Mouse (Mus musculus) heart, embryonic 13.5 days (tissue): ENCODE data around the gene Zfp428. TPM values are rescaled to one million over a fixed set of nuclear protein-coding genes. Genes with fewer than 3 reads are reported as not detected.

Experiments used
- ATAC-seq: fragments of 200-750 bp; cut with Nextera tagmentation; 2 replicates; pipeline ENCODE4 v1.8.0; 2017; ENCODE audit warnings: moderate TSS enrichment; ENCODE audit not compliant: insufficient number of reproducible peaks, low FRiP score, low TSS enrichment; ENCODE audit errors: extremely low read depth
- H3K27ac ChIP-seq: fragments of 300-500 bp; sonication (generic); replicated peaks from 2 replicates; pipeline ENCODE4 v1.5.1; 2015; ENCODE audit warnings: moderate library complexity, mild to moderate bottlenecking, inconsistent platforms
- H3K27me3 ChIP-seq: fragments of 300-500 bp; sonication (generic); replicated peaks from 2 replicates; pipeline ENCODE4 v1.6.1; 2015; ENCODE audit warnings: mild to moderate bottlenecking, inconsistent platforms
- H3K36me3 ChIP-seq: fragments of 300-500 bp; sonication (generic); 2 replicates; pipeline ENCODE4 v1.6.1; 2015; ENCODE audit warnings: mild to moderate bottlenecking, inconsistent platforms
- H3K4me1 ChIP-seq: fragments of 300-500 bp; sonication (generic); 2 replicates; pipeline ENCODE4 v1.6.1; 2015; ENCODE audit warnings: inconsistent platforms
- H3K4me2 ChIP-seq: fragments of 300-500 bp; sonication (generic); 2 replicates; pipeline ENCODE4 v1.6.1; 2015; ENCODE audit warnings: inconsistent platforms, mild to moderate bottlenecking, moderate library complexity
- H3K4me3 ChIP-seq: fragments of 300-500 bp; sonication (generic); 2 replicates; pipeline ENCODE4 v1.5.1; 2015; ENCODE audit warnings: moderate library complexity, mild to moderate bottlenecking, inconsistent platforms
- H3K9ac ChIP-seq: fragments of 300-500 bp; sonication (generic); 2 replicates; pipeline ENCODE4 v1.6.1; 2015; ENCODE audit warnings: inconsistent platforms, mild to moderate bottlenecking, moderate library complexity
- H3K9me3 ChIP-seq: fragments of 300-500 bp; sonication (generic); 2 replicates; pipeline ENCODE4 v1.6.1; 2016; ENCODE audit warnings: inconsistent platforms
- WGBS: fragments of 180-500 bp; shearing (Covaris S2); methylation state at CpG from one replicate; pipeline ENCODE4 v1.1.7; 2015; ENCODE audit warnings: mixed read lengths; 5-methylcytosine and 5-hydroxymethylcytosine counted together
- polyA plus RNA-seq: library from polyadenylated mRNA; unstranded; fragments of >200 nt; fragmentation: Nextera tagmentation; extraction: Ambion mirVana; gene quantifications from 2 replicates; pipeline ENCODE4 v1.2.1, GENCODE M21; 2015

Gene Zfp428
- polyA plus RNA-seq, 1 experiment from 2014 or later: 32.9 TPM

DNA sequence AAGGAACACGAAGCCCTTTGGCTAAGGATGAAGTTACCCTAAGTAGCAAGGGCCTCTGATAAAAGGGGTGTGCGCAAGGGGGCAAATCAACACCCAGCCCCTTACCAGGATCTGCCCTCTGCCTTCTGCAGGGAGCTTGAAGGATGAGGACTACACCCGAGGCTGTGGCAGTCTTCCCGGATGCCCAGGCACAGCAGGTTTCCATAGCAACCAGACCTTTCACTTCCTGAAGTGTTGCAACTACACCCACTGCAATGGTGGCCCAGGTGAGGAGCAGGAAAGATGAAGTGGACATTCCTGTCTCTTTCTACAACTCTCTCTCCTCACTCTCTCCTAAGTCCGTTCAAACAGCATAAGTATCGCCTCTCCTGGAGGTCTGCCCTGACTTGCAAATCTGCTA lies 34.4 kb upstream of the Zfp428 start:
- no peak overlapping the region for H3K27ac ChIP-seq
- ATAC-seq: no peak
- H3K9ac ChIP-seq: no peak overlapping the region
- peaks cover 13% of the 10 kb centered on the region for H3K36me3 ChIP-seq
- 72% methylated on average over 6 of the region's 6 CpGs for WGBS
- H3K4me3 ChIP-seq: no peak overlapping the region
- peaks cover 5% of the 10 kb centered on the region; the same call in 1 of the 2 replicates for H3K9me3 ChIP-seq
- H3K4me1 ChIP-seq: no peaks in the 10 kb centered on the region
- H3K27me3 ChIP-seq: peaks cover 2% of the 10 kb centered on the region; the same call in 1 of the 2 replicates
- no peak overlapping the region for H3K4me2 ChIP-seq

- no peak for ATAC-seq
- H3K4me1 ChIP-seq: no peaks in the 10 kb centered on the region
- H3K36me3 ChIP-seq: peaks cover 13% of the 10 kb centered on the region
- no peak overlapping the region for H3K9ac ChIP-seq
- H3K27ac ChIP-seq: no peak overlapping the region
- no peak overlapping the region for H3K4me3 ChIP-seq
- H3K9me3 ChIP-seq: peaks cover 5% of the 10 kb centered on the region; the same call in 1 of the 2 replicates
- WGBS: 71% methylated on average over 7 of the region's 7 CpGs
- H3K27me3 ChIP-seq: peaks cover 2% of the 10 kb centered on the region; the same call in 1 of the 2 replicates
- H3K4me2 ChIP-seq: no peak overlapping the region
Measured at GRCm38 (mm10) chr7:24472937-24473336, 33.9 kb upstream of the Zfp428 start.

DNA sequence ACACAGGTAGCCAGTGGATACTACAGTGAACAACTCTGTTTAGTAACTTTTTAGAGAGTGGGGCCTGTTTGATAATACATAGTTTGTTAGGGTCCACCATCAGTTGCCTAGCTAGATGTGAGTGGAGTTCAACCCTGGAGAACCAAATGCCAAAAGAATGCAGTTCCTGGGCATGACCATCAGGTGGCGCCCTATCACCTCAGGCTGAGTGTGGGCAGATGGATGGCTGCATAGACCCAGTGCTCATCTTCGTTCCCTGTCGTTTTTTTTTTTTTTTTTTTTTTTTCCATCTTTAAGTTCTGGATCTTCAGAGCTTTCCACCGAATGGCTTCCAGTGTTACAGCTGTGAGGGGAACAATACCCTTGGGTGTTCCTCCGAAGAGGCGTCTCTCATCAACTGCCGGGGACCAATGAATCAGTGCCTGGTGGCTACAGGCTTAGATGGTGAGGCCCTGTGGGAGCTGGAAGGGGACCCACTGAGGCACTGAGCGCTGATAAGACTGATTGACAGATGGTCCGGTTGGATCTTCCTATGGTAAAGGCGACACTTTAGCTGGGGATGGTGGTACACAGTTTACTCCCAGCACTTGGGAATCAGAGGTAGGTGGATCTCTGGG lies 32.8 kb upstream of the Zfp428 start:
- H3K36me3 ChIP-seq: peaks cover 13% of the 10 kb centered on the region
- no peak overlapping the region for H3K4me2 ChIP-seq
- no peak; the same call in 1 of the 2 replicates for ATAC-seq
- peaks cover 10% of the 10 kb centered on the region for H3K27me3 ChIP-seq
- peaks cover 5% of the 10 kb centered on the region; the same call in 1 of the 2 replicates for H3K9me3 ChIP-seq
- H3K4me3 ChIP-seq: no peak overlapping the region
- no peak overlapping the region for H3K27ac ChIP-seq
- 51% methylated on average over 10 of the region's 10 CpGs for WGBS
- no peaks in the 10 kb centered on the region for H3K4me1 ChIP-seq
- no peak overlapping the region for H3K9ac ChIP-seq

- no peaks in the 10 kb centered on the region for H3K9me3 ChIP-seq
- 39% methylated on average over 21 of the region's 21 CpGs for WGBS
- no peaks in the 10 kb centered on the region for H3K4me1 ChIP-seq
- H3K27me3 ChIP-seq: peaks cover 19% of the 10 kb centered on the region
- H3K9ac ChIP-seq: no peak overlapping the region
- H3K36me3 ChIP-seq: peaks cover 10% of the 10 kb centered on the region
- H3K4me3 ChIP-seq: no peak overlapping the region
- no peak overlapping the region for H3K27ac ChIP-seq
- ATAC-seq: no peak
- no peak overlapping the region for H3K4me2 ChIP-seq
Measured at GRCm38 (mm10) chr7:24474811-24475506, 31.8 kb upstream of the Zfp428 start.

DNA sequence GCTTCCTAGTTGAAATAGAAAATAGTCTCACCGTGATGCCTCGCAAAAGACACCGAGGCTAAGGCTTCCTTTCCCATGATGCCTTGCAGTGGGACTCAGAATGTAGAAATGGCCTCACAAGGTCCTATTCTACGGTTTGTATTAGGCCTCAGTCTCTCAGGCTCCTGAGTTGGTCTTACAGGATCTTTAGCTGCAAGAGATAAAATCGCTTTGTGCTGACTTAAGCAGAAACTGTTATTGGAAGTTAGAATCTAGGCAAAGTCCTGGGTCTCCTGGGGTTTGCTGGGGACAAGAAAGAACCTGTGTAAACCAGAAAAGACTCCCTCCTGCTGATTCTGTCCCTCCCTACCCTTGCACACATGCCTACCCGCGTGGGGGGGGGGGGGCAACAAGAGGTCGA lies 30.5 kb upstream of the Zfp428 start:
- H3K4me3 ChIP-seq: no peak overlapping the region
- ATAC-seq: no peak
- 78% methylated on average over 8 of the region's 8 CpGs for WGBS
- no peak overlapping the region for H3K4me2 ChIP-seq
- peaks cover 4% of the 10 kb centered on the region for H3K4me1 ChIP-seq
- peaks cover 33% of the 10 kb centered on the region for H3K27me3 ChIP-seq
- H3K36me3 ChIP-seq: peaks cover 10% of the 10 kb centered on the region
- H3K9me3 ChIP-seq: no peaks in the 10 kb centered on the region
- no peak overlapping the region for H3K27ac ChIP-seq
- no peak overlapping the region for H3K9ac ChIP-seq

DNA sequence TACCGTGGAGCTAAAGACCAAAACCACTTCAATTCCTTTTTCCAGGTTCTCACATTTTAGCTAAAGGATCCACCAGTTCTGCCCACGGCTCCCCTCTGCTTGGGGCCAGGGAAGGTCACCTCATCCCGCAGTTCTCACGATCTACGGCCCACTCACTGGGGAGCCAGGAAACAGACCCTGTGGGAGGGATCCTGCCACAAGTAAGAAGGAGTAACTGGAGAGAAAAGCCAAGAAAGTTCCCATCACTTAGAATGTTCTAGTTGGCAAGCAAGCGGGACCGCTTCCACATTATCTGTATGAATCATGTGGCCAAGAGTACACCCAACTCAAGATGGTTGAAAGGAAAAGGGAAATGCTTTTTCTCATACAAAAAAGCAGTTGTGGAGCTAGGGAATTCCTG lies 29.9 kb upstream of the Zfp428 start:
- H3K4me3 ChIP-seq: no peak overlapping the region
- WGBS: 75% methylated on average over 7 of the region's 7 CpGs

DNA sequence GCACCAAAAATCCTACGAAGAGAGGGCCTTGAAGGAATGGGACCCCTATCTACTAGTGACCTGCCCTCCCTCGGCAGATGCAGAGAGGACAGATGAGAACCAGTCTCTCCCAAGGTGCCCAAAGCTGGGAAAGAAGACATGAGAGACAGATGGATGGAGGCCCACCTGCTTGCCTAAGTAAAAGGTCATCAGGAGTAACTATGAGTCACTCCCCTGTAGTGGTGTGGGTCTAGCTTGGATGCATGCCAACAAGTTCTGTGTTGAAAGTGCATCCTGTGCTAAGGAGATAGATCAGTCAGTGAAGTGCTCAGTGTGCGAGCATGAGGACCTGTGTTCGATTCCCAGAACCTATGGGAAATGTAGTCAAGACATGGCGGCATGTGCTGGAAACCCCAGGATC lies 27.9 kb upstream of the Zfp428 start:
- WGBS: 73% methylated on average over 5 of the region's 5 CpGs
- Histone ChIP-seq H3K27ac (no peak overlapping the region), H3K27me3 (peaks cover 59% of the 10 kb centered on the region), H3K9ac (no peak overlapping the region), H3K4me3 (no peak overlapping the region), H3K9me3 (no peaks in the 10 kb centered on the region), H3K4me1 (peaks cover 11% of the 10 kb centered on the region), H3K4me2 (no peak overlapping the region), H3K36me3 (no peaks in the 10 kb centered on the region)
- ATAC-seq: no peak

More for the DNA sequence above, 29.9 kb upstream of the Zfp428 start:
- Histone ChIP-seq H3K4me1 (peaks cover 7% of the 10 kb centered on the region), H3K36me3 (peaks cover 10% of the 10 kb centered on the region), H3K9me3 (no peaks in the 10 kb centered on the region), H3K9ac (no peak overlapping the region), H3K4me2 (no peak overlapping the region), H3K27me3 (peaks cover 38% of the 10 kb centered on the region), H3K27ac (no peak overlapping the region)
- no peak for ATAC-seq

DNA sequence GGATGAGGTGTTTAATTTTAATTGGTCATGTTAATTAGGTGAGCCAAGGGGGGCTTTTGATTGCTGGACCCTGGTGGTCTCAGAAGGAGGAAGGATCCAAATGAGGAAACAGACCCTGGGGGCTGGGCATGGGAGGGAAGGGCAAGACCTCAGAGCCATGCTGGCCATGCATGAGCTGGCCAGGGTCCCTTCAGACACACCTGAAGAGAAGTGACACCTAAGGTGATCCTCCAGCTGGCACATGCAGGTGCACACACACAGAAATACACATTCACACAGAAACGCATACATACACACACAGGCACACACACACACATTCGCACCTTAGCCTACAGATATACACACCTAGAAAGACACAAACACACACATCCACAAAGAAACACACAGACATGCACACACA lies 27.1 kb upstream of the Zfp428 start:
- Histone ChIP-seq H3K36me3 (no peaks in the 10 kb centered on the region), H3K4me3 (no peak overlapping the region), H3K9me3 (no peaks in the 10 kb centered on the region), H3K27ac (no peak overlapping the region), H3K9ac (no peak overlapping the region), H3K4me2 (no peak overlapping the region), H3K4me1 (peaks cover 11% of the 10 kb centered on the region), H3K27me3 (peaks cover 64% of the 10 kb centered on the region)
- 73% methylated on average over 2 of the region's 2 CpGs for WGBS
- no peak for ATAC-seq

DNA sequence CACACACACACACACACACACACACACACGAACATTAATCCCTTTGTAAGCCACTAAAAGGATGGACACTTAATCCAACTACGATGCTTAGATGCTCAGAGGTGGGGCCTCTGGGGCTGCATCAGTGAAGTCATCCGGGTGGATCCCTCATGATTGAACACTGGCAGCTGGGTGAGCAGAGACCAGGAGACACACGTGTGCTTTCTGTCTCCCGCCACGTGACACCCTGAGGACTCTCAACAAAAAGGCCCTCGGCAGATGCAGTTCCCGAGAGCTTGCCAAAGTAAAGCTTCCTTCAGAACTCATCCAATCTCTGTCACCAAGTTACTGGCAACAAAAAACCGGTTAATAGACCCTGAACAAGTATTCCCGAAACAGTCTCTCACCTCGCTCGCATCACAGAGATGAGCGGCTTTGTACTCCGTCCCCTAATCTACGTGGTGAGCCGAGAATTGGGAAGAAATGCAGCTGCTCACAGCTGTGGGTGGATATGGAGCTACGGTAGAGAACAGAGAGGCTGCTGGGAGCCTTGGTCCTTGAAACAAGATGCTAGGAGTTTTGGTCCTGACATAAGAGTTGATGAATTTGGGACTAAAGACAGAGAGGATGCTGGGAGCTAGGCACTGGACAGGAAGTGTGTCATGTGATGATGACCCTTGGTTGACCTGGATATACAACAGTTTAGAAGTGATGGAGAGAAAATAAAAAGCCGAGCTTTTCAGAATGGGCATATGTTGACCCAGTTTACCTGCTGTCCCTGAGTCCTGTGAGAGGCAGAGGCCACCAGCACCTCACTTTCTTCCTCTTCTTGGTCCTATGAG lies 26.5 kb upstream of the Zfp428 start:
- Histone ChIP-seq H3K27me3 (peaks cover 70% of the 10 kb centered on the region), H3K27ac (no peak overlapping the region), H3K36me3 (no peaks in the 10 kb centered on the region), H3K4me3 (no peak overlapping the region), H3K9me3 (no peaks in the 10 kb centered on the region), H3K4me2 (no peak overlapping the region), H3K4me1 (peaks cover 11% of the 10 kb centered on the region), H3K9ac (no peak overlapping the region)
- 59% methylated on average over 18 of the region's 18 CpGs for WGBS
- no peak for ATAC-seq

DNA sequence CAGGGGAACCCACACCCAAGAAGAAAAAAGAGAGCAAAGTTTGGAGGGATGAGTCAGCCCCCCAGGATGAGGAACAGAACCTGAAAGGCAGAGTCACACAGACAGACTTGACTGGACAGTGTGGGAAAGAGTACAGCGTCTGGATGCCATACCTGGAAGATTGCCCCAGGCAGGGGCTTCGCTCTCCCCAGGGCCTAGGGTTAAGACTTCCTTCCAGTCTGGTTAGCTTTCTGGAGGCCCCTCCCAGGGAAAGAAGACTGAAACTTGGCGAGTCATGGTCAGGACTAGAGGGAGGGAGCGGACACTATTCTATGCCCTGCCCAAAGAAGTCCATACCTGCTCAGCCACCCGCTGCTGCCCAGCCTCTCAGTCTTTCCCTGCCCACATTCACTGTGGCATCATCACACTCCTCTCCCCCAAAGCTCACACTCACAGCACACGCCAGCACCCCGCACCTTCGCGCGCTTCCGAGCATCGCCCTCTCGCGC lies 25.8 kb upstream of the Zfp428 start:
- Histone ChIP-seq H3K27me3 (peaks cover 77% of the 10 kb centered on the region), H3K36me3 (no peaks in the 10 kb centered on the region)
- no peak for ATAC-seq

GRCm38 (mm10) chr7:24481474-24482207 lies 25.2 kb upstream of the Zfp428 start, which contains the start of gene Cadm4:
TSS of gene Cadm4 (plus strand) at chr7:24482023.
- WGBS: under 1% methylated on average over 78 of the region's 83 CpGs
- peak within 1 kb of the TSS; percentile 86 for H3K4me2 ChIP-seq
- peak within 1 kb of the TSS; percentile 82 for H3K9ac ChIP-seq
- H3K9me3 ChIP-seq: no peaks in the 10 kb centered on the region
- peak within 1 kb of the TSS; percentile 65 for H3K4me3 ChIP-seq
- peaks cover 82% of the 10 kb centered on the region for H3K27me3 ChIP-seq
- H3K4me1 ChIP-seq: peaks cover 11% of the 10 kb centered on the region
- no peak within 1 kb of the TSS for H3K27ac ChIP-seq
- no peaks in the 10 kb centered on the region for H3K36me3 ChIP-seq
- ATAC-seq: peak; percentile 80

More for the DNA sequence above, 25.8 kb upstream of the Zfp428 start:
- Histone ChIP-seq H3K27ac (no peak overlapping the region), H3K4me3 (peak overlapping the region; percentile 65), H3K4me1 (peaks cover 11% of the 10 kb centered on the region), H3K9me3 (no peaks in the 10 kb centered on the region), H3K4me2 (peak overlapping the region; percentile 86), H3K9ac (peak overlapping the region; percentile 82)
- WGBS: 15% methylated on average over 14 of the region's 14 CpGs
